Mouse (Mus musculus) CH12.LX (cell line): ENCODE results near the gene Sf3a1. TPM values are rescaled to one million over a fixed set of nuclear protein-coding genes. Genes with fewer than 3 reads are reported as not detected.

Source experiments
- DNase-seq: peaks from one replicate; pipeline ENCODE4 v3.0.0-alpha.2; 2013; ENCODE audit errors: extremely low read depth
- H3K27ac ChIP-seq: 2 replicates; pipeline ENCODE4 v1.5.1; 2012; ENCODE audit warnings: low read depth, mild to moderate bottlenecking, control low read depth, moderate library complexity; ENCODE audit not compliant: insufficient read depth
- H3K27me3 ChIP-seq: replicated peaks from 2 replicates; pipeline ENCODE3; 2012; ENCODE audit warnings: inconsistent platforms
- H3K36me3 ChIP-seq, 2 experiments: replicated peaks in 1 of 2; 2 replicates each; pipeline versions ENCODE3 to v1.6.1; 2012; ENCODE audit warnings: inconsistent platforms in 1 of 2, low read length in 1 of 2, mild to moderate bottlenecking in 1 of 2, mixed read lengths in 1 of 2, moderate library complexity in 1 of 2; ENCODE audit not compliant: control insufficient read depth in 1 of 2, insufficient read depth in 1 of 2
- H3K4me1 ChIP-seq, 2 experiments: 2 replicates each; pipeline ENCODE4 v1.6.1; 2012; ENCODE audit warnings: inconsistent platforms in 1 of 2, moderate library complexity in 1 of 2; ENCODE audit not compliant: insufficient read depth in 2 of 2, control insufficient read depth in 1 of 2
- H3K4me2 ChIP-seq: 2 replicates; pipeline ENCODE4 v1.6.1; 2012; ENCODE audit warnings: low read depth, mild to moderate bottlenecking, control low read depth; ENCODE audit not compliant: poor library complexity, insufficient read depth, severe bottlenecking
- H3K4me3 ChIP-seq, 3 experiments: fragments of 150-350 bp in 1 of 3; sonication (generic) in 1 of 3; replicated peaks in 1 of 3; 2 replicates each; pipeline versions ENCODE3 to v1.5.1; 2011 to 2012; ENCODE audit warnings: low read depth in 2 of 3, low read length in 2 of 3, mild to moderate bottlenecking in 2 of 3, moderate library complexity in 2 of 3, control low read depth in 1 of 3, improper control_type of control experiment in 1 of 3, inconsistent platforms in 1 of 3, mixed read lengths in 1 of 3; ENCODE audit not compliant: poor library complexity in 1 of 3
- H3K79me2 ChIP-seq: replicated peaks from 2 replicates; pipeline ENCODE4 v1.6.1; 2012; ENCODE audit warnings: mild to moderate bottlenecking, moderate library complexity; ENCODE audit not compliant: control insufficient read depth, poor library complexity, insufficient read depth, severe bottlenecking; ENCODE audit errors: extremely low read depth
- H3K9ac ChIP-seq: 2 replicates; pipeline ENCODE4 v1.6.1; 2012; ENCODE audit warnings: low read depth, mild to moderate bottlenecking, control low read depth, moderate library complexity; ENCODE audit not compliant: insufficient read depth
- H3K9me3 ChIP-seq: replicated peaks from 2 replicates; pipeline ENCODE3; 2012; ENCODE audit warnings: low read length, inconsistent platforms, mixed read lengths
- CHD2 ChIP-seq: IDR thresholded peaks from 2 replicates; pipeline ENCODE4 v1.6.1; 2011; ENCODE audit warnings: low read length, improper control_type of control experiment
- CTCF ChIP-seq, 2 experiments: IDR thresholded peaks in 1 of 2; conservative IDR thresholded peaks in 1 of 2; 2 replicates each; pipeline ENCODE4 v1.5.1; 2011 to 2012; ENCODE audit warnings: low read depth in 2 of 2, low read length in 2 of 2, improper control_type of control experiment in 1 of 2, inconsistent platforms in 1 of 2, mild to moderate bottlenecking in 1 of 2, moderate library complexity in 1 of 2
- GABPA ChIP-seq: IDR thresholded peaks from 2 replicates; pipeline ENCODE4 v1.6.1; 2012; ENCODE audit warnings: low read depth, low read length, improper control_type of control experiment, inconsistent platforms; ENCODE audit not compliant: insufficient replicate concordance
- HCFC1 ChIP-seq: IDR thresholded peaks from 2 replicates; pipeline ENCODE4 v1.6.1; 2012; ENCODE audit warnings: low read depth, mild to moderate bottlenecking, inconsistent platforms, low read length, improper control_type of control experiment
- IRF4 ChIP-seq: IDR thresholded peaks from 2 replicates; pipeline ENCODE4 v1.6.1; 2014; ENCODE audit warnings: low read depth, mild to moderate bottlenecking, inconsistent platforms, low read length, improper control_type of control experiment
- JUN ChIP-seq: IDR thresholded peaks from 2 replicates; pipeline ENCODE4 v1.6.1; 2011; ENCODE audit warnings: low read depth, mild to moderate bottlenecking, low read length, improper control_type of control experiment, moderate library complexity; ENCODE audit not compliant: insufficient read depth
- KAT2A ChIP-seq: IDR thresholded peaks from 2 replicates; pipeline ENCODE4 v1.6.1; 2012; ENCODE audit warnings: low read length, improper control_type of control experiment, inconsistent platforms; ENCODE audit not compliant: insufficient replicate concordance
- MAX ChIP-seq: IDR thresholded peaks from 2 replicates; pipeline ENCODE4 v1.6.1; 2011; ENCODE audit warnings: low read length, improper control_type of control experiment
- MEF2A ChIP-seq: IDR thresholded peaks from 2 replicates; pipeline ENCODE4 v1.6.1; 2014; ENCODE audit warnings: low read depth, mild to moderate bottlenecking, inconsistent platforms, low read length, improper control_type of control experiment, borderline replicate concordance
- NRF1 ChIP-seq: IDR thresholded peaks from 2 replicates; pipeline ENCODE4 v1.6.1; 2014; ENCODE audit warnings: low read depth, mild to moderate bottlenecking, inconsistent platforms, low read length, improper control_type of control experiment, moderate library complexity
- RAD21 ChIP-seq: IDR thresholded peaks from 2 replicates; pipeline ENCODE4 v1.6.1; 2011; ENCODE audit warnings: low read depth, mild to moderate bottlenecking, low read length, improper control_type of control experiment, moderate library complexity
- USF1 ChIP-seq: IDR thresholded peaks from 2 replicates; pipeline ENCODE4 v1.6.1; 2014; ENCODE audit warnings: low read depth, mild to moderate bottlenecking, inconsistent platforms, low read length, improper control_type of control experiment
- dilution Hi-C: fragments of 300-500 bp; cut with MboI; formaldehyde crosslinking; loops from 2 replicates; pipeline ENCODE4 v1.14.3; 2020; ENCODE audit warnings: low sequenced_read_pairs; ENCODE audit not compliant: extremely low pct_unique_long_range_greater_than_20kb, extremely low pct_ligation_motif_present
- in situ Hi-C: fragments of 300-500 bp; cut with MboI; formaldehyde crosslinking; loops from 3 replicates; pipeline ENCODE4 v1.14.3; 2019; ENCODE audit warnings: low sequenced_read_pairs, low pct_ligation_motif_present, low pct_unique_long_range_greater_than_20kb, mixed read lengths
- polyA plus RNA-seq: library from polyadenylated mRNA; unstranded; fragments of >175 nt; gene quantifications from 2 replicates; pipeline ENCODE4 v1.2.1, GENCODE M21; 2012; ENCODE audit warnings: low read depth; ENCODE audit not compliant: insufficient read length
- total RNA-seq, 2 experiments: library from RNA; depleted of rRNA; stranded (reverse); fragments of 300-350 nt in 1 of 2; fragments of >200 nt in 1 of 2; gene quantifications; 2 replicates each; pipeline ENCODE4 v1.2.3; 2012 to 2014

Sf3a1 gene
- total and polyA plus RNA-seq, 3 experiments, result 29.5 to 97.6 (median 46.5) TPM

GRCm38 (mm10) chr11:4117372-4118071 lies 42.6 kb upstream of the Sf3a1 start:
- peaks cover 18 to 79% of the 10 kb centered on the region in 2 experiments for H3K36me3 ChIP-seq
- H3K4me3 ChIP-seq, result no peak overlapping the region
- no peak overlapping the region for H3K9ac ChIP-seq
- TF ChIP-seq USF1, result no peak
- TF ChIP-seq RAD21, result no peak
- TF ChIP-seq GABPA, result no peak
- TF ChIP-seq MAX, result no peak
- TF ChIP-seq IRF4, result no peak
- H3K27me3 ChIP-seq, result no peaks in the 10 kb centered on the region
- H3K4me1 ChIP-seq, result peaks cover 5 to 17% of the 10 kb centered on the region in 2 experiments
- H3K27ac ChIP-seq, result no peak overlapping the region
- H3K9me3 ChIP-seq, result no peaks in the 10 kb centered on the region
- no peak overlapping the region for H3K4me2 ChIP-seq
- in situ Hi-C loops (no loop called here), dilution Hi-C loops (no loop called here)
- no peaks in the 10 kb centered on the region for H3K79me2 ChIP-seq
- no peak for DNase-seq

DNA sequence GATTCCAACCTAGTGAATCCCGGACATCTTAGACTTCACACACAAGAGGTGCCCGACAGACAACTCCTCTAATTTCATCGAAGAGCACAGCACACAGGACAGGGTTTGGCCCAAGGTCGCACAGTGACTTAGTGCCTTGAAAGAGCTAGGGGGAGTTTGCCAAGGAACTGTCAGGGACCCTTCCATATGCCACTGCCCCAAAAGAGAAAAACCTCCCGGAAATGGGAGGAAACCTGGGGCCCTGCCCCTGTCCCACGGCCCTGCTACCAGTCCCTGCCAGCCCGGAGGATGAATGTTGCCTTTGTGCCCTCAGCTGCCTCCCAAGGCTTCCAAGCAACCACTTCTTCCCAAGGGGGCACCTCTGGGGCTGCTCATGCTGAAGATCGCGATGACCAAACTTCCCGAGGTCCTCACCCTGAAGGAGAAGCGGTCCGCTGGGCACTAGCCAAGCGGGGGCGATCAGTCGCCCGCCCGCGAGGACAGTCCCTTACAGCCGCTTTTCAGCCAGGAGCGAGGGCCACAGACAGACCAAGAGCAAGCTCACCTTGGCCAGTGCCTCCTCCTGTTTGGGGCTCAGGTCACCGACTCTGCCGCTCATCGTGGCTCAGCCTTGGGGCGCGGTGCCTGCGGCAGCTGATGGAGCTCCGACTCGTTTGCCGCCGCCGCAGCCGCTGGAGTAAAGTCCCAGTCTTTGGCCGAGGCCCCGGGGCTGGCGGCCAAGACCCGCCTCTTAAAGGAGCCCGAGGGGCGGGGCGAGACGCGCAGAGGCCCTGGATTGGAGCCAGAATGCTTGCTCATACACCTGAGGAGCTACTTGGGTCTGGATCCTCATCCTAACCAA lies 41.8 kb upstream of the Sf3a1 start:
- no peak overlapping the region for H3K27ac ChIP-seq
- H3K9ac ChIP-seq, result no peak overlapping the region
- TF ChIP-seq CHD2 (no peak), HCFC1 (no peak), CTCF (conservative IDR thresholded peaks at IDR 0.05 in 1 of 2, IDR thresholded peaks at IDR 0.05 in 1 of 2; ENCODE audit: low read depth in 2 of 2, low read length in 2 of 2) (no peak), NRF1 (no peak), USF1 (no peak), MEF2A (no peak), KAT2A (no peak), JUN (no peak)
- no peak overlapping the region for H3K4me2 ChIP-seq
- H3K36me3 ChIP-seq, result peaks cover 15 to 72% of the 10 kb centered on the region in 2 experiments
- in situ Hi-C loops, result no loop called here
- DNase-seq, result no peak
- dilution Hi-C loops, result no loop called here
- H3K27me3 ChIP-seq, result no peaks in the 10 kb centered on the region
- no peaks in the 10 kb centered on the region for H3K79me2 ChIP-seq
- H3K9me3 ChIP-seq, result no peaks in the 10 kb centered on the region
- H3K4me3 ChIP-seq, result no peak overlapping the region
- peaks cover 5 to 17% of the 10 kb centered on the region in 2 experiments for H3K4me1 ChIP-seq
